Comparison of ENCODE assay signal across 19 mouse cellular contexts in genomic region chr9:118856665-118857064, GRCm38 (mm10).
DNase-seq lines count a peak whose midpoint lies in the region; ATAC-seq and TF ChIP-seq lines count a peak whose summit lies in the region.
"Had no signal": no experiment of that assay in that cellular context is flagged by ENCODE, and none has a peak within 500 bp of the region (broad histone marks: within the 10 kb centered on the region; RNA-seq: fewer than 3 reads in every experiment).

No protein-coding gene starts in this region.

- no peak for TF ChIP-seq CTCF in heart, postnatal 0 days (IDR thresholded peaks at IDR 0.05; ENCODE audit: low read depth)

- H3K27me3 ChIP-seq in lung, embryonic 16.5 days (ENCODE audit: control insufficient read depth, insufficient read depth, low read depth, low read length) = no peaks in the 10 kb centered on the region
- H3K27me3 ChIP-seq in heart, postnatal 0 days (ENCODE audit: control insufficient read depth, insufficient read depth, low read length) = no peaks in the 10 kb centered on the region
- no peaks in the 10 kb centered on the region for H3K27me3 ChIP-seq in splenic B cell, adult 2 months (ENCODE audit: control insufficient read depth, insufficient read depth, low read length, poor library complexity, severe bottlenecking)
- H3K27me3 ChIP-seq in kidney, embryonic 16.5 days (ENCODE audit: insufficient read depth, low read length) = no peaks in the 10 kb centered on the region
- H3K27me3 ChIP-seq: forebrain, embryonic 13.5 days; lung, embryonic 15.5 days; midbrain, embryonic 15.5 days; Patski had no signal

- WGBS in lung, embryonic 16.5 days = 48% methylated on average over 9 of the region's 9 CpGs
- WGBS in heart, postnatal 0 days = 18% methylated on average over 9 of the region's 9 CpGs
- WGBS in kidney, embryonic 16.5 days = 83% methylated on average over 9 of the region's 9 CpGs

- H3K27ac ChIP-seq in lung, embryonic 16.5 days (ENCODE audit: low read length) = no peak overlapping the region
- peak overlapping the region; percentile 64 for H3K27ac ChIP-seq in heart, postnatal 0 days (ENCODE audit: low read depth)
- H3K27ac ChIP-seq in kidney, embryonic 16.5 days (ENCODE audit: low read length) = no peak overlapping the region
- H3K27ac ChIP-seq: forebrain, embryonic 13.5 days; lung, embryonic 15.5 days; midbrain, embryonic 15.5 days had no signal

- DNase-seq in lung, postnatal 10 days = no peak
- DNase-seq in heart, adult 9 months (ENCODE audit: low spot score in 2 of 2) = peak; percentile 47 to 56
- DNase-seq in heart, postnatal 0 days (ENCODE audit: low spot score) = peak; percentile 87
- peak; percentile 16 for DNase-seq in splenic B cell, adult 2 months (ENCODE audit: low read depth, low spot score)
- DNase-seq in layer of hippocampus, adult 8-10 months (ENCODE audit: low spot score in 2 of 2) = no peak
- DNase-seq in adrenal gland, postnatal 4 days (ENCODE audit: low spot score in 2 of 2) = no peak
- DNase-seq: cerebellum, postnatal 10 days; embryo, embryonic 11 days; kidney, adult 2 months; kidney, postnatal 36 days; right cerebral cortex, adult 18-20 months had no signal

- no peak overlapping the region for H3K9ac ChIP-seq in lung, embryonic 16.5 days (ENCODE audit: low read length)
- H3K9ac ChIP-seq in heart, postnatal 0 days (replicated peaks; ENCODE audit: low read depth, low read length) = no peak overlapping the region
- no peak overlapping the region for H3K9ac ChIP-seq in kidney, embryonic 16.5 days (replicated peaks; ENCODE audit: low read length)
- H3K9ac ChIP-seq: forebrain, embryonic 13.5 days; lung, embryonic 15.5 days; midbrain, embryonic 15.5 days had no signal

- no peak overlapping the region for H3K4me3 ChIP-seq in lung, embryonic 16.5 days (ENCODE audit: low read length)
- H3K4me3 ChIP-seq in heart, postnatal 0 days (ENCODE audit: low read depth, low read length) = no peak overlapping the region
- H3K4me3 ChIP-seq in kidney, embryonic 16.5 days (ENCODE audit: low read length) = no peak overlapping the region
- H3K4me3 ChIP-seq: forebrain, embryonic 13.5 days; lung, embryonic 15.5 days; megakaryocyte, embryonic 14.5 days; midbrain, embryonic 15.5 days had no signal

- peak; percentile 97 for TF ChIP-seq EP300 in heart, postnatal 0 days (IDR thresholded peaks at IDR 0.05; ENCODE audit: low read depth)

- H3K4me2 ChIP-seq in lung, embryonic 16.5 days (ENCODE audit: low read depth, low read length) = no peak overlapping the region
- peak overlapping the region; percentile 5; the same call in 1 of the 2 replicates for H3K4me2 ChIP-seq in heart, postnatal 0 days (ENCODE audit: low read depth, low read length)
- H3K4me2 ChIP-seq in kidney, embryonic 16.5 days (replicated peaks; ENCODE audit: low read depth, low read length) = no peak overlapping the region
- H3K4me2 ChIP-seq: forebrain, embryonic 13.5 days; liver, embryonic 11.5 days; lung, embryonic 15.5 days; midbrain, embryonic 15.5 days had no signal

- peaks cover 10% of the 10 kb centered on the region; the same call in 1 of the 2 replicates for H3K4me1 ChIP-seq in lung, embryonic 16.5 days (replicated peaks; ENCODE audit: control insufficient read depth, insufficient read depth, low read length)
- H3K4me1 ChIP-seq in heart, postnatal 0 days (ENCODE audit: control insufficient read depth, insufficient read depth) = peaks cover 13% of the 10 kb centered on the region; the same call in 1 of the 2 replicates
- peaks cover 14% of the 10 kb centered on the region for H3K4me1 ChIP-seq in kidney, embryonic 16.5 days (ENCODE audit: insufficient read depth, low read length)
- H3K4me1 ChIP-seq: forebrain, embryonic 13.5 days; midbrain, embryonic 15.5 days had no signal

- H3K36me3 ChIP-seq in lung, embryonic 16.5 days (ENCODE audit: control insufficient read depth, insufficient read depth, low read length) = no peaks in the 10 kb centered on the region
- H3K36me3 ChIP-seq in heart, postnatal 0 days (replicated peaks; ENCODE audit: control insufficient read depth, insufficient read depth, low read length) = peaks cover 10% of the 10 kb centered on the region; the same call in 1 of the 2 replicates
- H3K36me3 ChIP-seq in splenic B cell, adult 2 months (ENCODE audit: control insufficient read depth, insufficient read depth, low read length, poor library complexity, severe bottlenecking) = no peaks in the 10 kb centered on the region
- H3K36me3 ChIP-seq in kidney, embryonic 16.5 days (ENCODE audit: insufficient read depth, low read length) = peaks cover 8% of the 10 kb centered on the region
- H3K36me3 ChIP-seq: lung, embryonic 15.5 days; midbrain, embryonic 15.5 days had no signal

- ATAC-seq in lung, embryonic 16.5 days (ENCODE audit: low read depth) = 0 out of 2 replicates have a peak, but pooled peaks have one; percentile 36
- peak; percentile 92 for ATAC-seq in heart, postnatal 0 days (ENCODE audit: insufficient read depth, low read depth)
- no peak for ATAC-seq in kidney, embryonic 16.5 days (ENCODE audit: low FRiP score, low TSS enrichment)
- ATAC-seq: forebrain, embryonic 13.5 days; midbrain, embryonic 15.5 days; Patski had no signal

- no peaks in the 10 kb centered on the region for H3K9me3 ChIP-seq in lung, embryonic 16.5 days (ENCODE audit: control insufficient read depth, low read length)
- no peaks in the 10 kb centered on the region for H3K9me3 ChIP-seq in heart, postnatal 0 days (replicated peaks; ENCODE audit: control insufficient read depth, low read length)
- no peaks in the 10 kb centered on the region for H3K9me3 ChIP-seq in kidney, embryonic 16.5 days (ENCODE audit: low read length)
- H3K9me3 ChIP-seq: forebrain, embryonic 13.5 days; lung, embryonic 15.5 days; megakaryocyte, embryonic 14.5 days; midbrain, embryonic 15.5 days had no signal

Comparison
In these comparisons a context has a peak if more than half of its experiments do, and no peak if none do; other contexts are left out.
1. DNase-seq: peak in heart, adult 9 months (2 of 2), heart, postnatal 0 days (single experiment) and splenic B cell, adult 2 months (single experiment); none in lung, postnatal 10 days (single experiment), layer of hippocampus, adult 8-10 months (0 of 2) and adrenal gland, postnatal 4 days (0 of 2).